Mouse (Mus musculus) cerebellum, adult 9-11 months (tissue): ENCODE data around the gene Zfp319.

Experiments used
- DNase-seq: peaks from one replicate; pipeline ENCODE4 v3.0.0; 2022

The Zfp319 gene

DNA sequence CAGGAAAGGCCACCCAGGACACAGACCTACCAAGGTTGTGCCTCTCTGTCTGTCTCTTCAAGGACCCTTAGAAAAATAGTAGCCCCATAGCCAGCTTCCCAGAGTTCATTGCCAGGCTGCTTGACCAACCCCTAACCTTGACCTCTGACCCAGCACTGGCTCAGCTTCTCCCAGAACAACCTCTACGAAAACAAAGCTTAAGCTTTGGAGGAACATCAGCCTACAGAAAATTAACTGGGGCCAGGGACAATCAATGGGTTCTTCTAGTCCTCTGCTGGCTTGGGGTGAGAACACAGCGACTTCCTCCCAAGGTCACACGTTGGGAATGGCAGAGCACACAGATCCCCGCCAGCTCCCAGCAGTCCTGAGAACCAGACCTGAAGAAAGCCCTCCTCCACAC is 26.2 kb downstream of the Zfp319 start:
- no peak for DNase-seq

DNA sequence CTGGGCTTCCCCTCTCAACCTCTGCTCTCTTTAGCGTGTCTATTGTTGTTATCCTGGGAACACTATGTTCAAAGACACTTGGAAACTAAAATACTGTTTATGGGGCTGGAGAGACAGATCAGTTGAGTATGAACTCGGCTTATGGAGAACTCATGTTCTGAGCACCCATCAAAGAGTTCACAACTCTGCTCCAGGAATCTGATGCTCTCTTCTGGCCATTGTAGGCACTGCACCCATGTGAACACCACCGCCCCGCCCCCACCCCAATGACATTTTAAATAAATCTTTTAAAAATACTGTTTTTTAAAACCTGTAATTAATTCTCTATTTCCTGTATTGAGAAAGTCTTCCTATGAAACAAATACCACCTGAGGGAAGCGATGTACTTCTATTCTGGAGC is 29.3 kb downstream of the Zfp319 start:
- no peak for DNase-seq

DNA sequence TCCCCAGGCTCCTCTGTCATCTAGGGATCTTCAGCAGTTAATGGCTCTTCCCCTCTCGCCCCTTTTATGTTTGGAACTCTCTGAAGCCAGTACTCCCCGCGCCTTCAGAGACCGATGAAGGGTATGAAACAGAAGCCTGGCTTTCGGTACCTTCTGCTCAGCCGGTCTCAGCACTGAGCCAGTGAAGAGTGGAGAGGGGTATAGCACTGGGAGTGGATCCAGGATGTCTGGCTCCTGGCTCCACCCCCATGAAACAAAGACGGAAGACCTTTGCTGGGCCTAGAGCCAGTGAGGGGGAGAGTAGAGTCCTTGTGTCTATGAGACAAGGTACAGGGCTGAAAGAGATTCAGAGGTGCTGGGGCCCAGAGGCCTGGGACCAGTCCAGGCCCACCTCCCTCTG is 37.9 kb downstream of the Zfp319 start:
- DNase-seq = no peak

DNA sequence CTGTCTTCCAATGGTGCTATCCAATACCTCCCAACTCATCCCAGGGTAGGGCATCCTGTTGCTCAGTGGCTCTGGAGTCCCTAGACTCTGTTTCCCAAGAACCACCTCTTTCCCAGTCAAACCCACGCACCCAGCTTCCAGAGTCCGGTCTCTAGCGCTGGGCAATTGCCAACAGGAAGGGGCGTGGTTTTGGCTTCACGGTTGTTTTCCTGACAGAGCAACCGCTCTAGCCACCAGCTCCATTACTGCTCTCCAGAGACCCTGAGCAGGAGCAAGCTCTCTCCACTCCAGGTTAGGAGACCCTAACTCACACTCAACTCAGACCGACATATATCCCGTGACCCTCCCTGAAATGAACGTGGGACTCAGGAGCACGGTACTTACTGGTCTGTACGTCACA is 38.6 kb downstream of the Zfp319 start:
- peak; percentile 22 for DNase-seq

DNA sequence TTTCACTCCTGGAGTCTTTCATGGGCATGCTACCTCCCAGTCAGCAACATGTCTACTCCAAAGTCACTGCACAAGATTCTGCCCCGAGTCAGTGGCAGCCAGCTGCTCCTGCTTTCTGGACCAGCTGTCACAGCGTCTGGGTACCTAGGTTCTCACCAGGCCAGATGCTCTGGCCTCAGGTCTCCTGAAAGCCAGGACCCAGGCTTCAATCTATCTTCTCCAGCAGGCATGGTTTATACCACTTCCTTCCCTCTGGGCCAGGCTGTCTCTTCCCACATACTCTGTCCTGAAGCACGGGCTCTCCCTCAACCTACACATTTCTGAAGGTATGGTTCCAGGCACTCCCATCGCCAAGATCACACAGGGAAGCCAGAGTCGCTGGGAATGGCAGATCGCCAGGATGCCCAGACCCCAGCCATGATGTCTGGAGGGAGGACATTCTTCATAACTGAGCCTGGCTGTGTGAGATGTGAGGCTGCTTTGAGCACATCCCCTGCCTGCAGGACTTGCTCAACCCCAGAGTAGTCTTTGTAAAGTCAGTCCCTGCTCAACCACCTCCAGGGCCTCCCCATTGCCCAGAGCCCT is 42.6 kb downstream of the Zfp319 start:
- no peak for DNase-seq

DNA sequence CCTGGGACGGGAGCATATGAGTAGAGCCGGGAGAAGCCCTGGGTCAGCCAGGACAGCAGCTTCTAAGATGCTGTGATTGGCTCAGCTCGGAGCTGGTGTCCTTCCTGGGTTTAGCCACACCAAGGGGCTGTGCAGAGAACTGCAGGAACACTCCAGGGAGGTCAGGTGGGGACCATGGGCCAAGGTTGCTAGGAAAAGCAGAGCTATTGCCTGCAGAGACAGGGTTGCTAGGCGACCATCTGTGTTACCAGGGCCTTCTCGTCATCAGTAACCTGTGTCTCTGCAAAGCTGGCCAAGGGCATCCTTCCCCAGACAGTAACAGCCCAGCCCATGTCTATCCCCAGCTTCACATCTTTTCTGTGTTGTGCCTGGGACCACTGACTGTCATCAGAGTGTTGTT is 50.3 kb downstream of the Zfp319 start:
- no peak for DNase-seq
